Comparison of ENCODE assay signal across 23 mouse cellular contexts in the genomic region with DNA sequence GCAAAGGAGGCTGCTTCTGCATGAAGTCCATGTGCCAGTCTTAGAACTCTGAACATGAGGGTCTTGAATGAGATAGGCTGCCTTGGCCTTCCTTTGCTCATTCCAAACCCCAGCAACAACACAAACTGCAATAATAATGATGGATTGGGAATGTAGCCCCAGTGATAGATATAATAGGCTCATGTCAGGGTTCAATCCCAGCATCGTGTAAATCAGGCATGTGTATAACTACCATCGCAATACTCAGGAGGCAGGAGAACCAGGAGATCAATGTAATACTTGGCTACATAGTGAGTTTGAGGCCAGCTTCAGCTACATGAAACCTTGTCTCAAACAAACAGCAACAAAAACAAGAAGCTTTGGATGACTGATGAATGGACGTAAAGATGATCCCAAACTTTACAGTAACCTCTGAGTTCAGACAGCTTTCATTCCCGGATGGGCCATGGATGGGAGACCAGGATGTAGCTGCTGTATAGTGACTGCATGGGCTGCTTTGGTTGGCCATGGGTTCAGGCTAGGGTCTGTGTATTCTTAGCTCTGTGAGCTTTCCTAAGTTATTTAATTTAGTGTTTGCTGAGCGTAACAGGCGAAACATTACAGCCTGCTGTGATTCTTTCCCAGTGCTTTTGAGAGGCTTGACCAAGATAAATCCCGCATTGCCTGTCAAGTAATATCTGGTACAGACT.
"Had no signal": no experiment of that assay in that cellular context is flagged by ENCODE, and none has a peak within 500 bp of the region (broad histone marks: within the 10 kb centered on the region; RNA-seq: fewer than 3 reads in every experiment).

No protein-coding gene starts in this region.

- H3K4me3 ChIP-seq: lung, embryonic 15.5 days; megakaryocyte, embryonic 14.5 days; midbrain, embryonic 10.5 days; midbrain, embryonic 12.5 days; myocyte; neural tube, embryonic 13.5 days; neural tube, embryonic 15.5 days had no signal

- H3K27ac ChIP-seq: lung, embryonic 15.5 days; macrophage; midbrain, embryonic 10.5 days; midbrain, embryonic 12.5 days; neural tube, embryonic 13.5 days; neural tube, embryonic 15.5 days had no signal

- H3K9ac ChIP-seq: liver, postnatal 0 days; lung, embryonic 15.5 days; midbrain, embryonic 12.5 days; neural tube, embryonic 13.5 days; neural tube, embryonic 15.5 days had no signal

- H3K4me1 ChIP-seq: lung, embryonic 15.5 days had no signal

- H3K9me3 ChIP-seq: lung, embryonic 15.5 days; megakaryocyte, embryonic 14.5 days; midbrain, embryonic 10.5 days; midbrain, embryonic 12.5 days; neural tube, embryonic 13.5 days; neural tube, embryonic 15.5 days had no signal

- H3K36me3 ChIP-seq: lung, embryonic 15.5 days; midbrain, embryonic 10.5 days; midbrain, embryonic 12.5 days; neural tube, embryonic 13.5 days; neural tube, embryonic 15.5 days had no signal

- DNase-seq: liver, postnatal 0 days; lung, adult 2 months; lung, postnatal 14 days; lung, postnatal 36 days; midbrain, embryonic 14.5 days; retina, postnatal 1 day; right cerebral cortex, adult 18-20 months; right cerebral cortex, postnatal 25 days; right cerebral cortex, postnatal 4 days; spleen, adult 18-20 months; thymus, adult 18-20 months; thymus, postnatal 14 days; thymus, postnatal 36 days had no signal

- H3K4me2 ChIP-seq: lung, embryonic 15.5 days; midbrain, embryonic 12.5 days; neural tube, embryonic 13.5 days; neural tube, embryonic 15.5 days had no signal

- ATAC-seq: liver, postnatal 0 days; lung, postnatal 0 days; midbrain, embryonic 16.5 days had no signal
